In genomic region chr6:8510864-8511428, GRCm38 (mm10) we compare ENCODE assay signal across 7 mouse cellular contexts. TPM values are rescaled to one million over a fixed set of nuclear protein-coding genes. Genes with fewer than 3 reads are reported as not detected.
DNase-seq lines count a peak whose midpoint lies in the region; ATAC-seq and TF ChIP-seq lines count a peak whose summit lies in the region.

No protein-coding gene starts in this region.

- TF ChIP-seq POLR2A in embryonic fibroblast, embryonic 13.5 days (IDR thresholded peaks at IDR 0.05; ENCODE audit: low read depth, low read length), result no peak
- no peak for TF ChIP-seq POLR2A in limb, embryonic 14.5 days (IDR thresholded peaks at IDR 0.05; ENCODE audit: borderline replicate concordance, extremely low read depth, insufficient read depth, insufficient read length)

- 3% methylated on average over 7 of the region's 7 CpGs for WGBS in limb, embryonic 14.5 days

- peak overlapping the region; percentile 83 for H3K4me3 ChIP-seq in embryonic fibroblast, embryonic 13.5 days (ENCODE audit: insufficient read depth, low read length)
- H3K4me3 ChIP-seq in limb, embryonic 14.5 days (replicated peaks; ENCODE audit: low read length), result peak overlapping the region; percentile 90

- no peaks in the 10 kb centered on the region for H3K27me3 ChIP-seq in limb, embryonic 14.5 days (ENCODE audit: control insufficient read depth, insufficient read depth, low read length)
- H3K27me3 ChIP-seq in splenic B cell, adult 2 months (ENCODE audit: control insufficient read depth, insufficient read depth, low read length, poor library complexity, severe bottlenecking), result no peaks in the 10 kb centered on the region

- H3K4me2 ChIP-seq in limb, embryonic 14.5 days (replicated peaks; ENCODE audit: low read depth, low read length, severe bottlenecking), result peak overlapping the region; percentile 69

- peak overlapping the region; percentile 96 for H3K9ac ChIP-seq in limb, embryonic 14.5 days (ENCODE audit: low read depth, low read length, severe bottlenecking)

- no peaks in the 10 kb centered on the region for H3K4me1 ChIP-seq in embryonic fibroblast, embryonic 13.5 days (ENCODE audit: control insufficient read depth, insufficient read depth, low read length)
- H3K4me1 ChIP-seq in limb, embryonic 14.5 days (ENCODE audit: control insufficient read depth, insufficient read depth, low read length), result peaks cover 23% of the 10 kb centered on the region

- H3K36me3 ChIP-seq in limb, embryonic 14.5 days (ENCODE audit: control insufficient read depth, insufficient read depth, low read length), result no peaks in the 10 kb centered on the region
- no peaks in the 10 kb centered on the region for H3K36me3 ChIP-seq in splenic B cell, adult 2 months (ENCODE audit: control insufficient read depth, insufficient read depth, low read length, poor library complexity, severe bottlenecking)

- H3K27ac ChIP-seq in embryonic fibroblast, embryonic 13.5 days (ENCODE audit: insufficient read depth, low read length), result peak overlapping the region; percentile 22; the same call in 1 of the 2 replicates
- H3K27ac ChIP-seq in limb, embryonic 14.5 days (replicated peaks; ENCODE audit: low read depth, low read length), result peak overlapping the region; percentile 97

- no peaks in the 10 kb centered on the region for H3K9me3 ChIP-seq in limb, embryonic 14.5 days (ENCODE audit: control insufficient read depth, low read length)

- peak; percentile 38 for DNase-seq in 416B (ENCODE audit: low read depth)
- peak; percentile 59 for DNase-seq in CD4-positive helper T cell, adult 2 months (ENCODE audit: low read depth, low spot score)
- DNase-seq in limb, embryonic 14.5 days (ENCODE audit: low spot score), result no peak
- peak; percentile 20 for DNase-seq in splenic B cell, adult 2 months (ENCODE audit: low read depth, low spot score)
- no peak for DNase-seq in urinary bladder, postnatal 36 days (ENCODE audit: low spot score in 2 of 2)
- DNase-seq in kidney, postnatal 25 days, result no peak

- TF ChIP-seq CTCF in embryonic fibroblast, embryonic 13.5 days (IDR thresholded peaks at IDR 0.05; ENCODE audit: borderline replicate concordance, insufficient read depth, low read length), result no peak

- ATAC-seq in limb, embryonic 14.5 days (ENCODE audit: low FRiP score, low read depth), result no peak

RNA-seq across cellular contexts. Expression of gene Glcci1, which starts 1.5 kb away (rescaled TPM):
- polyA plus RNA-seq in embryonic fibroblast, embryonic 13.5 days (2011; ENCODE audit: insufficient read length, low read depth, missing spikeins), result 1.9 and 3.9 TPM in 2 replicates
- 11.9 and 17.1 TPM in 2 replicates for polyA plus RNA-seq in limb, embryonic 14.5 days (2012; rRNA removed)
- polyA plus RNA-seq in limb, embryonic 14.5 days (2014; fragmentation: Nextera tagmentation; extraction: Ambion mirVana), result 10.1 and 15.4 TPM in 2 replicates

Comparison
In these comparisons a context has a peak if more than half of its experiments do, and no peak if none do; other contexts are left out.
1. DNase-seq: peak in 416B (single experiment), CD4-positive helper T cell, adult 2 months (single experiment) and splenic B cell, adult 2 months (single experiment); none in limb, embryonic 14.5 days (single experiment), urinary bladder, postnatal 36 days (0 of 2) and kidney, postnatal 25 days (0 of 2).